Mouse (Mus musculus): Measurements from ENCODE around the gene Msh5. TPM values are rescaled to one million over a fixed set of nuclear protein-coding genes. Genes with fewer than 3 reads are reported as not detected.
"Not testable (repeated sequence)": the region's sequence is repeated elsewhere in the genome, so short reads cannot be mapped to it uniquely, and the experiment has no call there.

The Msh5 gene
- polyA plus RNA-seq, 1 experiment, result 1.5 TPM

DNA sequence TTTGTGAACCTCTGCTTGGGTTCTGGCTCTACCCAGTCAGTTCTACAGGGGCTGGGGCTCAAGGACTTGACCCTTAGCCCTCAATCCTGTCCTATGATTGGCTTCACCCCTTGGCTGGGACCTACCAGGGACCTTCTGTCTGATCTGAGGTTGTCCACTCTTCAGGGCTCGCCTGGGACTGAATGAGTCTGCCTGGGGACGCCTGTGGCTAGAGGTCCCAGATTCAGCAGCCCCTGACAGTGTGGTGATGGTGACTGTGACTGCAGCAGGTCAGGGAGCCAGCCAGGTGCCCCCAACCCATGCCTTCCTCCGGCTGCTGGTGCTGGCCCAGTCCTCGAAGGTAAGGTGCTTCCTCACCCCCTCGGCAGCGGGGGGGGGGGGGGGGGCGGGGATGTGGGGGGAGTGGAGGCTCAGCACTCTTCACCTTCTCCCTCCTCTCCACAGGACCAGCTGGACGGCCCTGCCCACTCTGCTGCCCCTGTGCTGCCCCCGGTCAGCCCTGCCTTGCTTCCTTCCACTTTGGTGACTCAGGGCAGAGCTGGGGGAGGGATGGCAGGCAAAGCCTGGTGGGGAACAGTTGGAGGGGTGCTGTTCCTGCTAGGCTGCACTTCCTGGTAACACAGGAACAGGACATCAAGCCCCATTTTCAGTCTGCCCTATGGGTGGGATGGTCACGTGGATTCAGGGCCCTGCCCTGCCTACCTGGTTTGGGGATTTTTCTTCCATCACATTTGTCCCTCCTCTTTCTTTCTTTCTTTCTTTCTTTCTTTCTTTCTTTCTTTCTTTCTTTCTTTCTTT lies 21.7 kb downstream of the Msh5 start:
- DNase-seq (ENCODE audit: extremely low spot score in 1 of 2, low spot score in 1 of 2), result no peak

DNA sequence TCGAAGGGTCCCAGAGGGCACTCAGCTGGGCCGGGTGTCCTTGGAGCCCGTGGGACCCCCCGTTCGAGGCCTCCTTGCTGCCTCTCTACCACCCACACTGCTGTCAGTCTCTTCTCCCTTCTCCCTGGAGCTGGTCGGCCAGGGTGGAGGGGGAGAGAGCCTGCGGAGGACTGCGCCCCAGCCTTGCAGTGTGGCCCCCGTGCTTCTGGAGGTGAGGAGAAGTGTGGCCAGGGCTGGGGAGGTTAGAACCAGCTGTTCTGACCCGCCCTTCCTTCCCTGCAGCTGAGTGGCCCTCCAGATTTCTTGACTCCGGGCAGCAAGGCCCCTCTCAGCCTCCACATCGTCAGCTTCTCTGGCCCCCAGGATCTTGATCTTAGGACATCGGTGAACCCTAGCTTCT lies 22.3 kb downstream of the Msh5 start:
- no peak for DNase-seq (ENCODE audit: extremely low spot score in 1 of 2, low spot score in 1 of 2)

- DNase-seq (ENCODE audit: extremely low spot score in 1 of 2, low spot score in 1 of 2), result no peak
Measured at GRCm38 (mm10) chr17:35023756-35024155, 22.8 kb downstream of the Msh5 start.

DNA sequence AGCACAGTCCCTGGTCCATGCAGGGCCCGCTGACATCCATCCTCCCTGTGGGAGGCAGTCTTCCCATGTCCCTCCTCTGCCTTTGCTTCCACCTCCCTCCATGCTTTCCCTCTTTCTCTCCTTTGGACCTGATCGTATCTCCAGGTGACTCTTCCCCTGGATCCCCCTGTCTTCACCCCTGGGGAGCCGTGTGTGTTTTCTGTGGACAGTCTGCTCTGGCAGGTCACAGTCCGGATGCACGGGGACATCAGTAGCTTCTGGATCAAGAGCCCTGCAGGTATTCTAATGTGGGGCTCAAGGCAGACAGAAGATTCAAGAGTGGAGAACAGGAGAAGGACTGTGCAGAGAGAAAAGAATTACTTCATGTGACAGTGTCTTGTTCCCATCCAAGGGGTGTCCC lies 23.3 kb downstream of the Msh5 start:
- no peak for DNase-seq (ENCODE audit: extremely low spot score in 1 of 2, low spot score in 1 of 2)

DNA sequence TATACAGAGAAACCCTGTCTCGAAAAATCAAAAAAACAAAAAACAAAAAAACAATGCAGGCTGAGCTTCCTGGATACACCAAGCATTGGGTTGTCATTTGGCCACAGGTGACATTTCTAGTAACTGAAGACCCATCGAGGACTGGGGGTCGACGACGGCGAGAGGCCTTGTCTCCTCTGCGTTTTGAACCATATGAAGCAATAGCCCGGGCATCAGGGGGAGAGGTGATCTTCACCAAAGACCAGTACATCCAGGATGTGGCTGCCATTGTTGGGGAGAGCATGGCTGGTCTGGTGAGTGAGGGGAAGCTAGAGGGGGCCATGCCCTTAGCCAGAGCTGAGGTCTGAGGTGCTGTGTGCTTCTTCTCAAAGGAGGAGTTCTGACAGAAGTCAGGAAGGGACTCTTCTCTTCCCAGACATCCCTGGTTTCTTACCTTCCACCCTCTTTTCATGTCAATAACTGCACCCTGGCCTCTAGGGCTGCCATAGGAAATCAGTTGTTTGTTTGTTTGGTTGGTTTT lies 23.9 kb downstream of the Msh5 start:
- DNase-seq (ENCODE audit: extremely low spot score in 1 of 2, low spot score in 1 of 2), result no peak

DNA sequence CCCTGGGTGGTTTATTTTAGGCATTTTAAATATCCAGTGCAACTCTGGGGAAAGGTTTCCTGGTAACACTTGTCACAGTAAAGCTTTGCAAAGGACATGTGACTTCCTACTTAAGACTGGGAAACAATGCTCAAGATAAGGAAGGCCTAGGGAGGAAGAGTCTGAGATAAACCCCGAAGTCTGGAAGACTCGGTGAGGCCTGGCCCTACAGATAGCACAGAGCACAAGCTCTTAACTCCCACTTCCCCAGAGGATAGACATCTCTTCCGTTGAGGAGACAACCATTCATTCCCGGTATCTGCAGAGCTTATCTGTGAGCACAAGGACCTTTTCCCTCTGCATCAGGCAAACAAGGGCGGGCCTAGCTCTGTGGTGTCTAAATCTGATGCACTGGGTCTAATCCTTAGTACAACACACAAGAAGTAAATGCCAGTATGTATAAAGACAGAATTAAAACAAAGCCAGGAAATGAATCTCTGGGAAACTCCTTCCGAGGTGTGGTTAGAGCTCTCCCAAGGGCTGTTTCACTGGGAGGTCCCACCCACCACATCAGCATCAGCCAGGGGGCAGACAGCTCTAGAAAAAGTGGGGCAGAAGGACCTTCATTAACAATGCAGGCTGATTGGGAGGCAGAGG lies 24.6 kb downstream of the Msh5 start:
- no peak for DNase-seq (ENCODE audit: extremely low spot score in 1 of 2, low spot score in 1 of 2)

DNA sequence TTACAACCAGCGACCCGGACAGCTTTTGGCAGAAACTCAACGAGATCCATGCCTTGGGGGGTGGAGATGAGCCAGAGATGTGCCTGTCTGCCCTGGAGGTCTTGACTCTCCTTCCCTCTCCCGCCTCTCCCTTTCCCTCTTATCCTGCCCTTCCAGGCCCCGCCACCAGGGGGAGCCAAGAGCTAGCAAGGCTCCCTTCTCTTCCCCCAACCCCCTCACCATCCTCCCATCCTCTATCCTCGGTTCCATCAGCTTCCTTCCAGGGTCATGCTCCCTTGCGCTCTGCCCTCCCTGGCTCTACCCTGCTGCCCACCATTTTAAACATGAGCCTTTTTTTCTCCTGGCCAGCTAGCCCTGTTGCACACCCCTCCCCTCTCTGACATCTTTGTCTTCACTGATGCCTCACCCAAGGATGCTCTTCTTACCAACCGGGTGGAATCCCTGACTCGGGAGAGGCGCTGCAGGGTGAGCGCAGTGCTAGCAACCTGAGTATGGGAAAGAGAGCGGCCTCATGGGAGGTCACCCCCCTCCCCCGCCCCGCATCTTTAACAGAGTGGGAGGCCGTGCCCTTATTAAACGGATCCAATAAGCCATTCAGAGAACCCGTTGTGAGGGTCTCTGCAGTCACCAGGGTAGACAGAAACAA lies 25.3 kb downstream of the Msh5 start:
- peak; percentile 57 to 94 for DNase-seq (ENCODE audit: extremely low spot score in 1 of 2, low spot score in 1 of 2)

- DNase-seq (ENCODE audit: extremely low spot score in 1 of 2, low spot score in 1 of 2), result no peak
Measured at GRCm38 (mm10) chr17:35020551-35020950, 26.0 kb downstream of the Msh5 start.

DNA sequence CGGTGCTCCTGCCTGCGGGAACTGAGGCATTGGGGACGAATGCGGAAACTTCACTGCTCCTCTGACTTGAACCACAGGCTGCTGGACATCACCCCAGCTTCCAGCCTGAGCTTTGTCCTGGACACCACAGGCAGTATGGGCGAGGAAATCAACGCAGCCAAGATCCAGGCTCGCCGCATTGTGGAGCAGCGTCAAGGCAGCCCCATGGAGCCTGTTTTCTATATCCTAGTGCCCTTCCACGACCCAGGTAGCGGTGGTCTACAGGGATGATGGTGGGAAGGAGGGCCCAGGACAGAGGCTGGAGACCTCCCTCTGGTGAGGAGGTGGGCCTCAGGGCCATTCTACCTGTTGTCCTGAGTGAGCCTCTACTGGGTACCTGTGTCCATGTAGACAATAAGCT lies 26.7 kb downstream of the Msh5 start:
- no peak for DNase-seq (ENCODE audit: extremely low spot score in 1 of 2, low spot score in 1 of 2)

- no peak for DNase-seq (ENCODE audit: extremely low spot score in 1 of 2, low spot score in 1 of 2)
Measured at GRCm38 (mm10) chr17:35018171-35018570, 28.4 kb downstream of the Msh5 start.

- DNase-seq (ENCODE audit: extremely low spot score in 1 of 2, low spot score in 1 of 2), result no peak
Measured at GRCm38 (mm10) chr17:35017706-35018030, 28.9 kb downstream of the Msh5 start.

GRCm38 (mm10) chr17:35016791-35017705 lies 29.5 kb downstream of the Msh5 start:
- DNase-seq (ENCODE audit: extremely low spot score in 1 of 2, low spot score in 1 of 2), result no peak

- peak in 1 of 2 experiments; percentile 18 for DNase-seq (ENCODE audit: extremely low spot score in 1 of 2, low spot score in 1 of 2)
Measured at GRCm38 (mm10) chr17:35016376-35016775, 30.2 kb downstream of the Msh5 start, which contains the start of gene Vwa7. Gene Vwa7 (plus strand): TSS chr17:35016579.

- no peak for DNase-seq (ENCODE audit: extremely low spot score in 1 of 2, low spot score in 1 of 2)
Measured at GRCm38 (mm10) chr17:35015296-35015695, 31.2 kb downstream of the Msh5 start.

DNA sequence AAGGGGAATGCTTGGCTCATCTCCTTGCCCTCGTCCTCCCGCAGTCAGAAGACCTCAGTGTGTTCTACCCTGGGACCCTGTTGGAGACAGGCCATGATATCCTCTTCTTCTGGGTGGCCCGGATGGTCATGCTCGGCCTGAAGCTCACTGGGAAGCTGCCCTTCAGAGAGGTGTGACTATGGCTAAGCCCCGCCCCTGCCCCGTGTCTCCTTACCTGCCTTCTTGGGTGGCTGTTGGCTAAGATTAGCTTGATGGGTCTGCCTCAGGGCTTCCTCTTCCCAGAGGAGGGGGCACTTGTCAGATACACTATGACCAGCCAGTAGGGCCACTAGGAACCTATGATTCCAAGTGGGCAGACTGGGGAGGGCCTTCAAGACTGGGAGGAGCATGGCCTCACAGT lies 33.3 kb downstream of the Msh5 start:
- DNase-seq (ENCODE audit: extremely low spot score in 1 of 2, low spot score in 1 of 2), result no peak

- DNase-seq (ENCODE audit: extremely low spot score in 1 of 2, low spot score in 1 of 2), result no peak
Measured at GRCm38 (mm10) chr17:35012430-35012829, 34.1 kb downstream of the Msh5 start.

DNA sequence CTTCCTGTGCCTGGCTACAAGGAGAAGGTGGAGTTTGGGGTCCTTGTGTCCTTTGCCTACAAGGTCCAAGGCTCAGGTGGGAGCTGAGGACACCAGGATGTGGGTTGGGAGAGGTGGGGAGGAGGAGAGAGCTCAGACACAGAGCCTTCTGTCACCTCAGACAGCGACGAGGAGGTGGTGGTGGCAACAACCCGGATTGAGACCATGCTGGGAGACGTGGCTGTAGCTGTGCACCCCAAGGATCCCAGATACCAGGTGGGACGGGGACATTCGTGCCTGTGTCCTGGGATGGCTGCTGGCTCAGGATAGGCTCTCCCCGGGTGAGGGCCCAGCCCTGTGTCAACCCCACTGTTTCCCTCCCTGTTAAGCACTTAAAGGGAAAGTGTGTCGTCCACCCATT lies 35.1 kb downstream of the Msh5 start:
- no peak for DNase-seq (ENCODE audit: extremely low spot score in 1 of 2, low spot score in 1 of 2)

DNA sequence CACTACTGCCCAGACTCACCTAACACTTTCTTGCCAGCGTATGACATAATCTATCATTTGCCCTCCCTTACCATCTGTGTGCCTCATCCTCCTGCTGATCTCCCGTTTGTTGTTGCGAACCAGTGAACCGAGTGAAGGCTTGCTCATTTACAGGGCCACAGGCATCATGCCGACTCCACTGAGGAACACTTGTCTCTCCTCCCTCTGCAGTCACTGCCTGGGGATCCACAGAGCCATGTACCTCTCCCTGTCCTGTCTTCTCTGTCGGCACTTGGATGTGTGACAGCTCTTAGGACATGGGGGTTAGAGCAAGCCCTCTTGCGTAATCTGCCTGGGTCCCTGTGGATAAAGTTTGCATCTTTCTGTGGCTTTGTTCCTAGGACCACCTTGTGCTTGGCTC lies 37.0 kb downstream of the Msh5 start:
- no peak for DNase-seq (ENCODE audit: extremely low spot score in 1 of 2, low spot score in 1 of 2)

DNA sequence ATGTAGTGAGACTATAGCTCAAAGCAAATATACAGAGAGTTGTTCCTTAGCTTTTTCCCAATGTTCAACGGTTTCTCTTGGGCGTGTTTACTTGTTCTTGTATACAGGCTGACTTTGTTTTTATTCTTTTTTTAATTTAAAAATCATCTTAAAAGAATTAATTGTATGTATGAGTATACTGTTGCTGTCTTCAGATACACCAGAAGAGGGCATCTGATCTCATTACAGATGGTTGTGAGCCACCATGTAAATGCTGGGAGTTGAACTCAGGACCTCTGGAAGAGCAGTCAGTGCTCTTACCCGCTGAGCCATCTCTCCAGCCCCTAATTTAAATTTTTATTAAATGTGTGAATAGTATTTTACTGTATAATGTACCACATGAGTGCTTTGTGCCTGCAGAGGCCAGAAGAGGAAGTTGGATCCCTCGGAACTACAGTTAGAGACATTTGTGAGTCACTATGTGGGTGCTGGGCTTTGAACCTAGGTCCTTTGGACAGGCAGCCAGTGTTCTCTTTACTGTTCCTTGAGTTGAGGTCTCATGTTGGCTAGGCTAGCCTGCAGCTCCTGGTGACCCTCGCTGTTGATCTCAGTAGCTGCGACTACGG lies 39.1 kb downstream of the Msh5 start:
- no peak for DNase-seq (ENCODE audit: extremely low spot score in 1 of 2, low spot score in 1 of 2)

DNA sequence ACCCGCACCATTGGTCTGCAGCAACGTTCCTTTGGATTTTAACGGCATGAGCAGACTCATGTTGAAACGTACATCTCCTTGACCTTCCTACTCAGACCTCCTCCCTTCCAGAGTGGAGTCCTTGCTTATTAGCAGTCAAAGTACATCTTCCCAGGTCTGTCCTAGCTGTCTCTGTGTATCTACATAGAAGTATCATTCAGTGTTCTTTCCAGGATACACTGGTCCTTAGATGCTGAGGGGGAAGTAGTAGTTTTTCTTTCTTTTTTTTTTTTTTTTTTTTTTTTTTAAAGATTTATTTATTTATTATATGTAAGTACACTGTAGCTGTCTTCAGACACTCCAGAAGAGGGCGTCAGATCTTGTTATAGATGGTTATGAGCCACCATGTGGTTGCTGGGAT lies 40.6 kb downstream of the Msh5 start:
- DNase-seq (ENCODE audit: extremely low spot score in 1 of 2, low spot score in 1 of 2), result not testable (repeated sequence)

All from frontal cortex, adult 2 months (tissue).